Mouse (Mus musculus) ES-Bruce4 (cell line): Measurements from ENCODE around the gene Ttc28.

Experiments
- CTCF ChIP-seq: IDR thresholded peaks from one replicate; pipeline ENCODE4 v1.8.1; 2011; ENCODE audit warnings: low read depth, low read length
- EP300 ChIP-seq: IDR thresholded peaks from 2 replicates; pipeline ENCODE4 v1.6.1; 2011; ENCODE audit warnings: low read depth, low read length; ENCODE audit not compliant: insufficient read depth
- POLR2A ChIP-seq: IDR thresholded peaks from one replicate; pipeline ENCODE4 v1.8.1; 2011; ENCODE audit warnings: low read length; ENCODE audit not compliant: insufficient read depth

- TF ChIP-seq CTCF (no peak), EP300 (no peak), POLR2A (no peak)
Observed at GRCm38 (mm10) chr5:110840465-110840864, 39.1 kb upstream of the Ttc28 start.
